Mouse (Mus musculus) heart, embryonic 14.5 days (tissue): ENCODE measurements around the gene Ckap2l. TPM values are rescaled to one million over a fixed set of nuclear protein-coding genes. Genes with fewer than 3 reads are reported as not detected.
A peak's percentile ranks its signal among the peaks of the same experiment; 100 is the strongest.

ENCODE experiments used
- ATAC-seq: fragments of 200-750 bp; cut with Nextera tagmentation; 2 replicates; pipeline ENCODE4 v1.8.0; 2017; ENCODE audit warnings: low read depth, moderate TSS enrichment; ENCODE audit not compliant: insufficient number of reproducible peaks, insufficient read depth, low FRiP score
- H3K27ac ChIP-seq, 2 experiments: fragments of 200-500 bp in 1 of 2; fragments of 300-500 bp in 1 of 2; sonication (generic) in 1 of 2; replicated peaks in 1 of 2; 2 replicates each; pipeline ENCODE4 v1.5.1; 2012 to 2014; ENCODE audit warnings: low read depth in 2 of 2, low read length in 2 of 2, control low read depth in 1 of 2, mild to moderate bottlenecking in 1 of 2, mixed read lengths in 1 of 2; ENCODE audit not compliant: control insufficient read depth in 1 of 2, insufficient read depth in 1 of 2
- H3K27me3 ChIP-seq: fragments of 300-500 bp; sonication (generic); 2 replicates; pipeline ENCODE4 v1.6.1; 2014; ENCODE audit warnings: mild to moderate bottlenecking, low read length, control low read depth; ENCODE audit not compliant: control insufficient read depth, insufficient read depth
- H3K36me3 ChIP-seq: fragments of 300-500 bp; sonication (generic); 2 replicates; pipeline ENCODE4 v1.6.1; 2014; ENCODE audit warnings: mild to moderate bottlenecking, control low read depth, low read length, mixed read lengths; ENCODE audit not compliant: control insufficient read depth, insufficient read depth
- H3K4me1 ChIP-seq, 2 experiments: fragments of 200-500 bp in 1 of 2; fragments of 300-500 bp in 1 of 2; sonication (generic) in 1 of 2; 2 replicates each; pipeline ENCODE4 v1.6.1; 2012 to 2014; ENCODE audit warnings: low read length in 2 of 2, control low read depth in 1 of 2, mixed read lengths in 1 of 2; ENCODE audit not compliant: control insufficient read depth in 2 of 2, insufficient read depth in 2 of 2
- H3K4me2 ChIP-seq: fragments of 300-500 bp; sonication (generic); 2 replicates; pipeline ENCODE4 v1.6.1; 2014; ENCODE audit warnings: mild to moderate bottlenecking, low read length
- H3K4me3 ChIP-seq, 2 experiments: fragments of 200-500 bp in 1 of 2; fragments of 300-500 bp in 1 of 2; sonication (generic) in 1 of 2; 2 replicates each; pipeline ENCODE4 v1.5.1; 2012 to 2014; ENCODE audit warnings: low read length in 2 of 2, mild to moderate bottlenecking in 2 of 2, control low read depth in 1 of 2, low read depth in 1 of 2, moderate library complexity in 1 of 2; ENCODE audit not compliant: control insufficient read depth in 1 of 2, insufficient read depth in 1 of 2
- H3K9ac ChIP-seq: fragments of 300-500 bp; sonication (generic); 2 replicates; pipeline ENCODE4 v1.6.1; 2014; ENCODE audit warnings: mild to moderate bottlenecking, low read length
- H3K9me3 ChIP-seq: fragments of 300-500 bp; sonication (generic); 2 replicates; pipeline ENCODE4 v1.6.1; 2016; ENCODE audit warnings: low read length, control low read depth; ENCODE audit not compliant: control insufficient read depth
- WGBS: fragments of 180-500 bp; shearing (Covaris S2); extraction: QIAGEN DNeasy Blood & Tissue Kit; methylation state at CpG from one replicate; pipeline ENCODE4 v1.1.7; 2014; 5-methylcytosine and 5-hydroxymethylcytosine counted together
- polyA plus RNA-seq: library from polyadenylated mRNA; unstranded; fragments of >200 nt; fragmentation: Nextera tagmentation; extraction: Ambion mirVana; gene quantifications from 2 replicates; pipeline ENCODE4 v1.2.1, GENCODE M21; 2014

The Ckap2l gene
- 42.8 and 45.2 TPM in 2 replicates for polyA plus RNA-seq

GRCm38 (mm10) chr2:129296671-129297588 is at the start of gene Ckap2l:
Gene Ckap2l, minus strand, starts transcription at chr2:129297212.
- Histone ChIP-seq H3K27me3 (no peaks in the 10 kb centered on the region), H3K36me3 (peaks cover 11% of the 10 kb centered on the region), H3K4me1 (peaks cover 4 to 16% of the 10 kb centered on the region in 2 experiments; a peak in 3 of 4 replicates), H3K9ac (peak within 1 kb of the TSS; percentile 78), H3K4me2 (peak within 1 kb of the TSS; percentile 80), H3K27ac (peak within 1 kb of the TSS; percentile 78 to 93), H3K9me3 (no peaks in the 10 kb centered on the region), H3K4me3 (peak within 1 kb of the TSS; percentile 64 to 70)
- under 1% methylated on average over 50 of the region's 50 CpGs for WGBS
- ATAC-seq: peak; percentile 100

GRCm38 (mm10) chr2:129338138-129338621 is 41.2 kb upstream of the Ckap2l start:
- H3K4me3 ChIP-seq: no peak overlapping the region
- H3K9ac ChIP-seq: no peak overlapping the region
- WGBS: 65% methylated on average over 6 of the region's 6 CpGs
- H3K27ac ChIP-seq: no peak overlapping the region
- H3K4me2 ChIP-seq: no peak overlapping the region
- no peak for ATAC-seq
- peaks cover 5% of the 10 kb centered on the region; the same call in 1 of the 2 replicates for H3K9me3 ChIP-seq
- no peaks in the 10 kb centered on the region for H3K36me3 ChIP-seq
- no peaks in the 10 kb centered on the region for H3K4me1 ChIP-seq
- no peaks in the 10 kb centered on the region for H3K27me3 ChIP-seq

GRCm38 (mm10) chr2:129333471-129333870 is 36.5 kb upstream of the Ckap2l start:
- no peak overlapping the region for H3K4me2 ChIP-seq
- H3K27ac ChIP-seq: no peak overlapping the region
- H3K4me3 ChIP-seq: no peak overlapping the region
- ATAC-seq: no peak
- H3K36me3 ChIP-seq: no peaks in the 10 kb centered on the region
- no peak overlapping the region for H3K9ac ChIP-seq
- no peaks in the 10 kb centered on the region for H3K9me3 ChIP-seq
- 50% methylated on average over 4 of the region's 4 CpGs for WGBS
- no peaks in the 10 kb centered on the region for H3K27me3 ChIP-seq
- H3K4me1 ChIP-seq: peaks cover 0 to 2% of the 10 kb centered on the region in 2 experiments; a peak in 1 of 4 replicates

- H3K9me3 ChIP-seq: peaks cover 2% of the 10 kb centered on the region; the same call in 1 of the 2 replicates
- no peak overlapping the region for H3K9ac ChIP-seq
- no peak overlapping the region for H3K4me3 ChIP-seq
- no peaks in the 10 kb centered on the region for H3K27me3 ChIP-seq
- no peaks in the 10 kb centered on the region for H3K36me3 ChIP-seq
- H3K4me1 ChIP-seq: peaks cover 0 to 2% of the 10 kb centered on the region in 2 experiments; a peak in 1 of 4 replicates
- peak overlapping the region; percentile 21; the same call in 1 of the 2 replicates for H3K4me2 ChIP-seq
- ATAC-seq: no peak
- peak overlapping the region; percentile 45 to 59; a peak in 2 of 4 replicates for H3K27ac ChIP-seq
- WGBS: 60% methylated on average over 13 of the region's 13 CpGs
These were observed 33.5 kb upstream of the Ckap2l start for GRCm38 (mm10) chr2:129330540-129330939.

- no peak overlapping the region for H3K4me2 ChIP-seq
- WGBS: 47% methylated on average over 7 of the region's 7 CpGs
- H3K9me3 ChIP-seq: peaks cover 4% of the 10 kb centered on the region; the same call in 1 of the 2 replicates
- peaks cover 0 to 2% of the 10 kb centered on the region in 2 experiments; a peak in 1 of 4 replicates for H3K4me1 ChIP-seq
- no peak overlapping the region for H3K9ac ChIP-seq
- no peak for ATAC-seq
- peak overlapping the region; percentile 45 to 59; a peak in 3 of 4 replicates for H3K27ac ChIP-seq
- no peaks in the 10 kb centered on the region for H3K27me3 ChIP-seq
- H3K4me3 ChIP-seq: no peak overlapping the region
- no peaks in the 10 kb centered on the region for H3K36me3 ChIP-seq
These were observed 33.0 kb upstream of the Ckap2l start for GRCm38 (mm10) chr2:129330024-129330423.

GRCm38 (mm10) chr2:129328238-129328637 is 31.2 kb upstream of the Ckap2l start:
- peaks cover 0 to 2% of the 10 kb centered on the region in 2 experiments; a peak in 1 of 4 replicates for H3K4me1 ChIP-seq
- peaks cover 4% of the 10 kb centered on the region; the same call in 1 of the 2 replicates for H3K9me3 ChIP-seq
- ATAC-seq: no peak
- no peak overlapping the region for H3K4me3 ChIP-seq
- no peaks in the 10 kb centered on the region for H3K27me3 ChIP-seq
- 81% methylated on average over 4 of the region's 4 CpGs for WGBS
- H3K27ac ChIP-seq: no peak overlapping the region
- H3K9ac ChIP-seq: no peak overlapping the region
- H3K36me3 ChIP-seq: no peaks in the 10 kb centered on the region
- H3K4me2 ChIP-seq: no peak overlapping the region

GRCm38 (mm10) chr2:129324216-129324615 is 27.2 kb upstream of the Ckap2l start:
- Histone ChIP-seq H3K4me1 (no peaks in the 10 kb centered on the region), H3K4me3 (no peak overlapping the region), H3K9me3 (peaks cover 4% of the 10 kb centered on the region; the same call in 1 of the 2 replicates), H3K4me2 (no peak overlapping the region), H3K36me3 (no peaks in the 10 kb centered on the region), H3K9ac (no peak overlapping the region), H3K27me3 (no peaks in the 10 kb centered on the region), H3K27ac (no peak overlapping the region)
- no peak for ATAC-seq
- 73% methylated on average over 3 of the region's 3 CpGs for WGBS
